Mouse (Mus musculus): ENCODE measurements at regions not wholly inside any gene's neighbourhood (a gene's known extent, or its start where the extent isn't known, plus 50 kb on each side); places are given as distances from the start of the nearest gene placed in this dataset.

DNA sequence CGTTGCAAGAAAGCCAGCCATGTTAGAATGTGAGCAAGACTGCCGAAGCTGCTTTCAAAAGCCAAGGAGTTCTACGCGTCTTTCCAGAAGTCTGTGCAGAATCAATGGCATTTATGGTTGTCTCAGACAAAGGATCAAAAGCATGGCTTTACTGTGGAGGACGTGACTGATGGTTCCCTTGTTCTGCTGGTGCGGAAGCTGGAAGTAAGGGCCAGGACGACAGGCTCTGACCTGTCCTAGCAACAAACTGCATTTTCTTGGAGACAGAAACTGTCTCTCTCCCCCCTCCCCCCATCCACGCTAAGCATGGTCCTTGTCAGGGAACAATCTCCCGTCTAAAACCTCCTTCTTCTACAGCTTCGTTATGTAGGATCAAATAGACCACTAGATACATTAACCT lies 2780.3 kb upstream of the Gm7489 start:
- TF ChIP-seq CTCF (IDR thresholded peaks at IDR 0.05; ENCODE audit: borderline replicate concordance, insufficient read depth, low read length) (no peak), POLR2A (IDR thresholded peaks at IDR 0.05; ENCODE audit: low read depth, low read length) (no peak)

All from embryonic fibroblast, embryonic 13.5 days (primary cell).